Mouse (Mus musculus) limb, embryonic 12.5 days (tissue): ENCODE results near the gene Bbs2. TPM values are rescaled to one million over a fixed set of nuclear protein-coding genes. Genes with fewer than 3 reads are reported as not detected.

Experiments
- ATAC-seq: fragments of 200-750 bp; cut with Nextera tagmentation; 2 replicates; pipeline ENCODE4 v1.8.0; 2017; ENCODE audit warnings: low read depth, moderate TSS enrichment; ENCODE audit not compliant: insufficient number of reproducible peaks, insufficient read depth, low FRiP score, low TSS enrichment
- H3K27ac ChIP-seq: fragments of 300-500 bp; sonication (generic); 2 replicates; pipeline ENCODE4 v1.5.1; 2016; ENCODE audit warnings: mild to moderate bottlenecking, moderate library complexity
- H3K27me3 ChIP-seq: fragments of 300-500 bp; sonication (generic); 2 replicates; pipeline ENCODE4 v1.6.1; 2016; ENCODE audit warnings: mild to moderate bottlenecking, moderate library complexity
- H3K36me3 ChIP-seq: fragments of 300-500 bp; sonication (generic); 2 replicates; pipeline ENCODE4 v1.6.1; 2016; ENCODE audit warnings: mild to moderate bottlenecking, moderate library complexity
- H3K4me1 ChIP-seq: fragments of 300-500 bp; sonication (generic); replicated peaks from 2 replicates; pipeline ENCODE4 v1.6.1; 2016
- H3K4me2 ChIP-seq: fragments of 300-500 bp; sonication (generic); 2 replicates; pipeline ENCODE4 v1.6.1; 2016; ENCODE audit warnings: mild to moderate bottlenecking, moderate library complexity
- H3K4me3 ChIP-seq: fragments of 300-500 bp; sonication (generic); replicated peaks from 2 replicates; pipeline ENCODE4 v1.5.1; 2016; ENCODE audit warnings: mild to moderate bottlenecking
- H3K9ac ChIP-seq: fragments of 300-500 bp; sonication (generic); replicated peaks from 2 replicates; pipeline ENCODE4 v1.6.1; 2016; ENCODE audit warnings: mild to moderate bottlenecking, moderate library complexity
- H3K9me3 ChIP-seq: fragments of 300-500 bp; sonication (generic); 2 replicates; pipeline ENCODE4 v1.6.1; 2016; ENCODE audit warnings: mild to moderate bottlenecking, moderate library complexity
- WGBS: fragments of 180-500 bp; shearing (Covaris S2); methylation state at CpG from one replicate; pipeline ENCODE4 v1.1.7; 2016; 5-methylcytosine and 5-hydroxymethylcytosine counted together
- polyA plus RNA-seq: library from polyadenylated mRNA; unstranded; fragments of >200 nt; fragmentation: Nextera tagmentation; extraction: Ambion mirVana; gene quantifications from 2 replicates; pipeline ENCODE4 v1.2.1, GENCODE M21; 2016

Gene Bbs2
- polyA plus RNA-seq, 1 experiment from 2014 or later = 15.3 TPM

DNA sequence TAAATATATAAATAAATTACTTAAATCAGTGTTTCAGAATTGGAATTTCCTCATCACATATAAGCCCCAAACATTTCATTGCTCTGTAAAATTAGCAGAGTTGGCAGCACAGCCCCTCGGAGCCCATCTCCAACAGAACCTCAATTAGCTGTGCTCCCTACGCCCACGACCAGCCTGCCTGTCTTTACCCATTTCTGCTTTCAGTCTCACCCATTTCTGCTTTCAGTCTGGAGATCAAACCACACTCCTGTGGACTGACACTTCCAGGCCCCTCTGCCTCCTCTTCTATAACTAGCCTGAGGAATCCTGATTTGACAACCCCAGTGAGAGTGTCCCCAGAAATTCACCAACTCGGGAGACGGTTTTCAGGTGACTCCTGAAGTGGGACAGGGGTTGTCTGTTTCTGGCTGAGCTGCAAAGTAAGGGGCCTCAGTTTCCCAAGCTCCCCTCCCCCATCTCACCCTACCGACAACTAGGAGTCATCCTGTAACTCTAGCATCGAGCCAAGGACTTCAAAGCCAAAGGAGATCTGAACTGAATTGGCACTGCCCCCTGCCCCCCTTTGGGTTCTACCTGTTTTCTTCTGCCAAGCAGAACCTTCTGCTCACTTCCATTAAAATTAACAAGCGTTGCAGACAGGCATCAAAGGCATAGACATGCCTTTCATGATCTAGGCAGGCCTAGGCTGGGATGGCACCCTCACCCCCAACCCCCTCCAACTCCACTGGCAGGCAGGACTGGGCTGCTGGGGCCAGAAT, 24.2 kb upstream of the Bbs2 start:
- no peaks in the 10 kb centered on the region for H3K36me3 ChIP-seq
- no peak overlapping the region for H3K9ac ChIP-seq
- H3K27ac ChIP-seq = no peak overlapping the region
- peaks cover 19% of the 10 kb centered on the region for H3K4me1 ChIP-seq
- WGBS = 26% methylated on average over 8 of the region's 8 CpGs
- no peak overlapping the region for H3K4me3 ChIP-seq
- peaks cover 9% of the 10 kb centered on the region; the same call in 1 of the 2 replicates for H3K27me3 ChIP-seq
- no peak for ATAC-seq
- no peak overlapping the region for H3K4me2 ChIP-seq
- H3K9me3 ChIP-seq = no peaks in the 10 kb centered on the region

DNA sequence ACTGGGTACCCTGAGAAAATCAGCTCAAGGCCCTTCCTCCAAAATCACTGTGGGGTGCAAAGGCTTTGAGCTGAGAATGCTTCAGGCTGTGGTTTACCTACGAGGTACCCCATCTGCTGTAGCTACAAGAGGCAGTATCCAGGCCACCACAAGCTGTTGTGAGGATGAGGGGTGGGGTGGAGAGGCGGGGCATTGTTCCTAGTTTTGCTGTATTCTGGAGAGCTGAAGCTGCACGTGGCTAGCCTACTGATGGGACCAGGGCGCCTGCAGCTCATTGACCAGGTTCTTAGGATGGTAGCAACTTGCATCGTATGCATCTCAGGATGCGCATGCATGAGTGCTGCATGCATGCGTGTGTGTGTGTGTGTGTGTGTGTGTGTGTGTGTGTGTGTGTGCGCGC, 22.9 kb upstream of the Bbs2 start:
- Histone ChIP-seq H3K27ac (no peak overlapping the region), H3K4me3 (no peak overlapping the region), H3K9me3 (no peaks in the 10 kb centered on the region), H3K9ac (no peak overlapping the region), H3K27me3 (peaks cover 9% of the 10 kb centered on the region; the same call in 1 of the 2 replicates), H3K4me1 (peaks cover 19% of the 10 kb centered on the region), H3K4me2 (no peak overlapping the region), H3K36me3 (no peaks in the 10 kb centered on the region)
- ATAC-seq = no peak
- WGBS = 79% methylated on average over 9 of the region's 9 CpGs

DNA sequence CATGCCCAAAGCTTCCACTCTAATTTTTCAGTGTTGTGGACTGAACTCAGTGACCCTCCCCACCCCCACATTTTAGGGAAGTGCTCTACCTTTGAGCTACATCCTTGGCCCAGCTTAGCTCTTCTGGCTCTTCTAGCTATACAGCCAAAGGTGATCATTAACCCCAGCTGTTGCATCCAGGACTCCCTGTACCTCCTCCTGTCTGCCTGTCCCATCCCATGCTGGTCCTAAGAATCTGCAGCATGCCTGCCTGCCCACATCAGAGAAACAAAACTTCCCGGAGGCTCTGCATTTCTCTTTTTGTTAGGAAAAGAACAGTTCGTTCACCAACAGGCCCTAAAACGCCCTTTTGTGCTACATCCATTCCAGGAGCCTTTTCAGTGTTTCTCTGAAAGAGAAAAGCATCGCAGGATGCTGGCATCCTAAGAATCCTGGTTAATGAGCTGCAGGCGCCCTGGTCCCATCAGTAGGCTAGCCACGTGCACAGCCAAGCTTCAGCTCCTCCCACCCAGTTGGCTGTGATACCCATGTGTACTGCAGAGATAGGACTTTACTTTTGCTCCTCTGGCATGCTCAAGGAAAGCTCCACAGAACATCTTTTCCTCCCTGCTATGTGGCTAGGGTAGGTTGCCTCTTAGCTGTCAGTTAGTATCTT, 20.2 kb upstream of the Bbs2 start:
- Histone ChIP-seq H3K36me3 (no peaks in the 10 kb centered on the region), H3K27me3 (no peaks in the 10 kb centered on the region), H3K4me3 (no peak overlapping the region), H3K9me3 (no peaks in the 10 kb centered on the region), H3K4me2 (no peak overlapping the region), H3K4me1 (peaks cover 19% of the 10 kb centered on the region), H3K9ac (no peak overlapping the region), H3K27ac (peak overlapping the region; percentile 62; the same call in 1 of the 2 replicates)
- 7% methylated on average over 6 of the region's 6 CpGs for WGBS
- ATAC-seq = no peak

DNA sequence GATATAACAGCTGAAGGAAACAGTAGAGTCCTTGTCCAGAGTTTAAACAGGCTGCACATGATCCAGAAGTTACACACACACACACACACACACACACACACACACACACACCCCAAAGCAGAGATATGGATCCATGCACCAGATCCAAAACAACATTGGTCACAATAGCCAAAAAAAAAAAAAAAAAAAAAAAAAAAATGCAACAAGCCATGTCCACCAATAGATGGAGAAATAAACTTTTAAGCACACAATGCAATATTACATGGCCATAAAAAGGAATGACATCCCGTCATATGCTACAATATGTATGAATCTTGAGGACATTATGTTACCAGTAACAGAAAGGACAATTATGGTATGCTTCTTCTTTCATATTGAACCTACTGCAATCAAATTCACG, 15.2 kb upstream of the Bbs2 start:
- no peak for ATAC-seq
- H3K27ac ChIP-seq = no peak overlapping the region
- 86% methylated on average over 2 of the region's 2 CpGs for WGBS

DNA sequence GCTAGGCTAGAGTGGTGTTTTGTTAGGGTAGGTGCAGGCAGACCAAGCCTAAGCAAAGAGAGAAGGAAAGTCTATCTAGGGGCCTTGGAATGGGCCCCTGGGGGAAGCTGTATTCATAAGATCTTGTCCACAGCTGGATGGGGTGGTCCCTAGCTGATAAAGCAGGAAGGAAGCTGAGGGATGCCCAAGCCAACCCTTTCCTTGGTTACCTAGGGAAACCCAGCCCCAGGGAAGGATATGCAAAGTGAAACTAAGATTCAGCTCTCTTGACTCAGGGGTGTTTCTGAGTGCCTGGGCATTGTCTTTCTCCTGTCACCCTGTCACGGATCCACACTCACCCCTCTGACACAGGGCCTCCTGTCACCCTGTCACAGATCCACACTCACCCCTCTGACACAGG, 14.7 kb upstream of the Bbs2 start:
- no peaks in the 10 kb centered on the region for H3K27me3 ChIP-seq
- H3K36me3 ChIP-seq = no peaks in the 10 kb centered on the region
- no peak overlapping the region for H3K4me3 ChIP-seq
- 63% methylated on average over 1 of the region's 1 CpGs for WGBS
- no peaks in the 10 kb centered on the region for H3K4me1 ChIP-seq
- H3K27ac ChIP-seq = no peak overlapping the region
- no peak overlapping the region for H3K9ac ChIP-seq
- ATAC-seq = no peak
- no peaks in the 10 kb centered on the region for H3K9me3 ChIP-seq
- no peak overlapping the region for H3K4me2 ChIP-seq

More for the DNA sequence above, 15.2 kb upstream of the Bbs2 start:
- no peaks in the 10 kb centered on the region for H3K27me3 ChIP-seq
- H3K4me2 ChIP-seq = no peak overlapping the region
- no peaks in the 10 kb centered on the region for H3K36me3 ChIP-seq
- no peaks in the 10 kb centered on the region for H3K9me3 ChIP-seq
- H3K4me3 ChIP-seq = no peak overlapping the region
- H3K4me1 ChIP-seq = peaks cover 4% of the 10 kb centered on the region; the same call in 1 of the 2 replicates
- no peak overlapping the region for H3K9ac ChIP-seq

DNA sequence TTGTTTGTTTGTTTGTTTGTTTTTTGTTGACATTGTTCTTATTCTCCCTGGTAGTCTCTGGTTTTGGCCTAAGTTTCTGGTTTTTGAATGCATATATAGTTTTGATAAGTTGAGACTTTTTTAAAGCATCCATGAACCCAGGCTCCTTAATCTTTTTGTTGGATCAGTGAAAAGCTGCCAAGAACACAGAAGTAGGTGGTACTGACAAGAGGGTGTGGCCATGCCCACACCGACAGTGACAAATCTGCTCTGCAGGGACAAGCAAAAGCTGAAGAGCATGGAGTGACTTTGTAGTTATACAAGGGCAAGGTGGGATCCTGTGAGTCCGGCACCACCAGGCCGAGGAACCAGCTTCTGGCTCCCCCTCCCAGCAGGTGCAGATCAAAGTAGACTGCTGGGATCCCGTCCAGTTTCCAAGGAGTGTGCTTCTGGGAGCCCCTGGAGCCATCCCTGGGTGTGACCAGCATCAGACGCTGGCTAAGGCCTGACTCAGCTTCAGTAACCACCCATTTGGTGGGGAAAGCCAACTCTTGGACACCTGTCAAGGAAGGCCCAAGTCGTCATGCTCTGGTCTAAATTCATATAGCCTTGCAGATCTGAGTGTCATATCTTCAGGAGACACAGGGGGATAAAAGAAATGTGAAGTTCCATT, 11.9 kb upstream of the Bbs2 start:
- Histone ChIP-seq H3K4me1 (no peaks in the 10 kb centered on the region), H3K9ac (no peak overlapping the region)
- WGBS = 60% methylated on average over 6 of the region's 6 CpGs

DNA sequence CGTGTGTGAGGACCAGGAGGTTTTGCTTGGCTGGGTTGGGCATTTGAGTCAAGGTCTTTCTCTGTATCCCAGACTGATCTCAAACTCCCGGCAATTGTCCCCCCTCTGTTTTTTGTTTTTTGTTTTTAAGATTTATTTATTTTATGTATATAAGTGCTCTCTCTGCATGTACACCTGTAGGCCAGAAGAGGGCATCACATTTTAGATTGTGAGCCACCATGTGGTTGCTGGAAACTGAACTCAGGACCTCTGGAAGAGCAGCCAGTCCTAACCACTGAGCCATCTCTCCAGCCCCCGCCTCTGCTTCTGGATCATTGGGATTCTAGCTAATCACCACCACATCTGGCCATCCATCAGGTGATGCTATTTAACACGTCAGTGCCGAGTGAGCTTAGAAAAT, 11.1 kb upstream of the Bbs2 start:
- WGBS = 63% methylated on average over 5 of the region's 5 CpGs

More for the DNA sequence above, 11.9 kb upstream of the Bbs2 start:
- Histone ChIP-seq H3K36me3 (no peaks in the 10 kb centered on the region), H3K27ac (no peak overlapping the region), H3K9me3 (no peaks in the 10 kb centered on the region), H3K4me3 (no peak overlapping the region), H3K4me2 (no peak overlapping the region), H3K27me3 (no peaks in the 10 kb centered on the region)
- no peak for ATAC-seq

DNA sequence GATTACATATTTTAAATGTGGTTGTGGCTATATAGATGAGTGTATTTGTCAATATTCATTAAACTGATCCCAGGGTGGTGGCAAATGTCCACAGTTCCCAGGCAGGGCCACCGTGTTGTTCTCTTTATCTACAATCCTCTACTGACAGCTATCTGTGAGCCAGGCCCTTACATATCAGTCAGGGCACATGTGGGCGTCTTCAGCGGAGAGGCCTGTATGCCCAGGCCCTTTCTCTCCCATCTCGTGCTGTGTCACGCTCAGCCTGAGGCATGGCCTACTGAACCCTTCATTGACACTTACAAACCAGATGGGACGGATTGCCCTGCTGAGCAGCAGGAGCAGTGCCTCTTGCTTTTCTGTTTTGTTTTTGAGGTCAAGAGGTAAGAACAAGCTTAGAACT, 10.7 kb upstream of the Bbs2 start:
- no peak overlapping the region for H3K9ac ChIP-seq
- H3K27ac ChIP-seq = no peak overlapping the region
- H3K9me3 ChIP-seq = no peaks in the 10 kb centered on the region
- no peaks in the 10 kb centered on the region for H3K36me3 ChIP-seq
- H3K4me1 ChIP-seq = no peaks in the 10 kb centered on the region
- no peak overlapping the region for H3K4me2 ChIP-seq
- no peak for ATAC-seq
- WGBS = 76% methylated on average over 6 of the region's 6 CpGs
- H3K4me3 ChIP-seq = no peak overlapping the region
- no peaks in the 10 kb centered on the region for H3K27me3 ChIP-seq

More for the DNA sequence above, 11.1 kb upstream of the Bbs2 start:
- no peaks in the 10 kb centered on the region for H3K27me3 ChIP-seq
- no peak overlapping the region for H3K27ac ChIP-seq
- no peak overlapping the region for H3K4me2 ChIP-seq
- H3K4me3 ChIP-seq = no peak overlapping the region
- no peaks in the 10 kb centered on the region for H3K4me1 ChIP-seq
- H3K36me3 ChIP-seq = no peaks in the 10 kb centered on the region
- H3K9ac ChIP-seq = no peak overlapping the region
- H3K9me3 ChIP-seq = no peaks in the 10 kb centered on the region
- ATAC-seq = no peak

DNA sequence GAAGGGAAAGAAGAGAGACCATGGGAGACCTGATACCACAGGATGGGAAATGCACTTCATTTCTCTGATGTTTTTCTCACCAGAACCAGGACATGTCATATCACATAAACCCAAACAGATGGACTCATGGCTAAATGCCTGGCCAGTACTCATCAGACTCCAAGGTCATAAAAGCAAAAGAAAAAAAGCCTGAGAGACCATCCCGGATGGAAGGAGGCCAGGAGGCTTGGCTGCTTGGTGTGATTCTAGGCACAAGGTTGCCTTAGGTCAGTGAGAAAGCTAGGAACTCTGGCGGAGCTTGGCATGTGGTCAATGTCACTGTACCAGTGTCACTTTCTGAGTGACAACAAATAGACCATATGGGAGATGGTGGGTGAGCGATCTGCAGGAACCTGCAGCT, 9.1 kb upstream of the Bbs2 start:
- Histone ChIP-seq H3K27me3 (no peaks in the 10 kb centered on the region), H3K4me2 (no peak overlapping the region), H3K4me3 (no peak overlapping the region), H3K27ac (no peak overlapping the region), H3K9ac (no peak overlapping the region), H3K9me3 (no peaks in the 10 kb centered on the region), H3K4me1 (no peaks in the 10 kb centered on the region), H3K36me3 (no peaks in the 10 kb centered on the region)
- 65% methylated on average over 3 of the region's 3 CpGs for WGBS
- no peak for ATAC-seq

DNA sequence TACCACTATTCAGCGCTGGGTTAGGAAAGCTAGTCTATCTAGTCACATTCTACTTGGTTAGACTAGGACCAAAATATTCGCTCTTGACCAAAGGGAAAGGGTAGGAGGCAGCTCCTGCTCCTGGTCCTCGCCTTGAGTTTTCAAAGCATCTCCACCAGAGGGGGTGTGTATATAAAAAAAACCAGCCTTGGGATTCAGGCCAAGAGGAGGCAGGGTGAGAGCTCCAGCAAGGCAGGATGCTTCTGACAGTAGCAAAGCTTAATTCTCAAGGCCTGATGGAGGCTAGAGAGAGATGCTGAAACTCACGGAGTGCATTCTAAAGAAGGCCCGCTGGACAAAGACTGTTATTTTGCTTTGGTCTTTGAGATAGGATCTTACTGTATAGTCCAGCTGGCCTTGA, 5.4 kb upstream of the Bbs2 start:
- Histone ChIP-seq H3K4me2 (no peak overlapping the region), H3K36me3 (no peaks in the 10 kb centered on the region), H3K4me1 (no peaks in the 10 kb centered on the region), H3K27ac (no peak overlapping the region), H3K27me3 (no peaks in the 10 kb centered on the region), H3K9ac (no peak overlapping the region), H3K4me3 (no peak overlapping the region), H3K9me3 (no peaks in the 10 kb centered on the region)
- no peak for ATAC-seq
- 49% methylated on average over 5 of the region's 5 CpGs for WGBS

DNA sequence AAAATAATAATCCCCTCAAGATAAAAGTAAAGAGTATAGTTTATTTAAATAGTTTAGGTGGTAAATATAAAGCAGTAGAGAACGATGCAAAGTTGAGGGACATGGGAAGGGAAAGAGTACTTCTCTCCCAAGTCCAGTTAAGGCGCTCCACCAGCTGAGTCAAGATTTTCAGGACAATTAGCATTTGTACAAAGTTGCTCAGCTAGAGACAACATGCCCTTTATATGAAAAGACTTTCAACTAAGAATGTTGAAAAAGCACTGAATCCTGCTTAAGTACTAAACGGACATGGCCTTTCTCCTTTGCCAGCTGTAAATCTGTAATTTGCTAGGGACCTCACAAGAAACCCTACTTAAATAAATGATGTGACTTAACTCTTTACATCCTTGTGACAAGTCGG, 268 bp upstream of the Bbs2 start:
- 45% methylated on average over 4 of the region's 4 CpGs for WGBS
- H3K27ac ChIP-seq = peak overlapping the region; percentile 96
- ATAC-seq = no peak
- H3K4me2 ChIP-seq = peak overlapping the region; percentile 60
- H3K27me3 ChIP-seq = no peaks in the 10 kb centered on the region
- H3K4me3 ChIP-seq = peak overlapping the region; percentile 68
- no peaks in the 10 kb centered on the region for H3K36me3 ChIP-seq
- H3K9me3 ChIP-seq = no peaks in the 10 kb centered on the region
- no peak overlapping the region for H3K9ac ChIP-seq
- peaks cover 7% of the 10 kb centered on the region; the same call in 1 of the 2 replicates for H3K4me1 ChIP-seq
